ENCODE assay signal across 8 mouse cellular contexts in genomic region chr5:108726557-108727248, GRCm38 (mm10). TPM values are rescaled to one million over a fixed set of nuclear protein-coding genes. Genes with fewer than 3 reads are reported as not detected.
A peak's percentile ranks its signal among the peaks of the same experiment; 100 is the strongest.
DNase-seq lines count a peak whose midpoint lies in the region; ATAC-seq and TF ChIP-seq lines count a peak whose summit lies in the region.

No protein-coding gene starts in this region.

- TF ChIP-seq POLR2A in lung, adult 2 months (IDR thresholded peaks at IDR 0.05; ENCODE audit: borderline replicate concordance, extremely low read depth, low read depth, low read length), result no peak

- H3K27ac ChIP-seq in forebrain, embryonic 15.5 days (replicated peaks), result no peak overlapping the region
- peak overlapping the region; percentile 70 for H3K27ac ChIP-seq in layer of hippocampus, adult 2 months

- DNase-seq in Muller cell, postnatal 12 days (ENCODE audit: inconsistent ontology term), result peak; percentile 84
- DNase-seq in cerebellum, adult 11-12 months, result peak; percentile 37
- peak; percentile 80 for DNase-seq in heart, postnatal 4 days
- peak; percentile 74 to 80 for DNase-seq in layer of hippocampus, adult 2 months (ENCODE audit: low spot score in 2 of 2)
- DNase-seq in lung, adult 2 months, result peak; percentile 66
- peak; percentile 75 for DNase-seq in ovary, postnatal 36 days (ENCODE audit: low spot score)

- no peaks in the 10 kb centered on the region for H3K4me1 ChIP-seq in forebrain, embryonic 15.5 days
- H3K4me1 ChIP-seq in lung, adult 2 months (ENCODE audit: control insufficient read depth, insufficient read depth, low read length), result no peaks in the 10 kb centered on the region

- WGBS in forebrain, embryonic 15.5 days, result 17% methylated on average over 5 of the region's 5 CpGs
- WGBS in lung, adult 2 months, result 22% methylated on average over 5 of the region's 5 CpGs

- no peak overlapping the region for H3K4me2 ChIP-seq in forebrain, embryonic 15.5 days (replicated peaks)

- no peaks in the 10 kb centered on the region for H3K36me3 ChIP-seq in forebrain, embryonic 15.5 days

- peak; percentile 73 for ATAC-seq in forebrain, embryonic 15.5 days (replicated peaks)
- ATAC-seq in monocyte, adult 5-6 weeks (replicated peaks; ENCODE audit: insufficient number of reproducible peaks, low FRiP score, low TSS enrichment, poor library complexity, severe bottlenecking), result no peak; the same call in 1 of the 2 replicates

- no peak overlapping the region for H3K9ac ChIP-seq in forebrain, embryonic 15.5 days (replicated peaks)

- no peaks in the 10 kb centered on the region for H3K9me3 ChIP-seq in forebrain, embryonic 15.5 days

- peak; percentile 93 for TF ChIP-seq CTCF in layer of hippocampus, adult 2 months (conservative IDR thresholded peaks at IDR 0.05)
- peak; percentile 88 for TF ChIP-seq CTCF in lung, adult 2 months (IDR thresholded peaks at IDR 0.05; ENCODE audit: insufficient read depth, low read length)

- H3K27me3 ChIP-seq in forebrain, embryonic 15.5 days, result no peaks in the 10 kb centered on the region

- H3K4me3 ChIP-seq in forebrain, embryonic 15.5 days, result no peak overlapping the region
- no peak overlapping the region for H3K4me3 ChIP-seq in layer of hippocampus, adult 2 months
- H3K4me3 ChIP-seq in lung, adult 2 months (replicated peaks; ENCODE audit: extremely low read depth, low read depth, low read length), result no peak overlapping the region

RNA-seq across cellular contexts. Expression of gene Fgfrl1, which starts 34.5 kb away (rescaled TPM):
- polyA plus RNA-seq in forebrain, embryonic 15.5 days (2015; fragmentation: Nextera tagmentation; extraction: Ambion mirVana), result 9.4 and 10.1 TPM in 2 replicates
- 10 to 100 TPM; 24.7 to 27.0 TPM for total RNA-seq in heart, postnatal 4 days (2021)
- total RNA-seq in layer of hippocampus, adult 2 months (2021), result 10 to 100 TPM; 21.3 to 22.4 TPM
- polyA plus RNA-seq in lung, adult 2 months (2012; rRNA removed), result 48.5 and 48.7 TPM in 2 replicates
- 0.97 to 2.0 TPM (median 1.6 TPM) in 3 replicates for total RNA-seq in monocyte, adult 5-6 weeks (2017)

RNA-seq across cellular contexts. Expression of gene Rnf212, which starts 48.1 kb away (rescaled TPM):
- polyA plus RNA-seq in forebrain, embryonic 15.5 days (2015; fragmentation: Nextera tagmentation; extraction: Ambion mirVana), result not detected in 2 replicates
- not detected for total RNA-seq in heart, postnatal 4 days (2021)
- total RNA-seq in layer of hippocampus, adult 2 months (2021), result not detected
- not detected in 2 replicates for polyA plus RNA-seq in lung, adult 2 months (2012; rRNA removed)
- total RNA-seq in monocyte, adult 5-6 weeks (2017), result not detected in 3 replicates

RNA-seq across cellular contexts. Expression of gene Slc26a1, which starts 51.3 kb away (rescaled TPM):
- 1.8 and 1.9 TPM in 2 replicates for polyA plus RNA-seq in forebrain, embryonic 15.5 days (2015; fragmentation: Nextera tagmentation; extraction: Ambion mirVana)
- total RNA-seq in heart, postnatal 4 days (2021), result under 1 TPM in 1 of 2 experiments, not detected in 1; 0.23 TPM
- 1 to 10 TPM; 1.2 TPM for total RNA-seq in layer of hippocampus, adult 2 months (2021)
- polyA plus RNA-seq in lung, adult 2 months (2012; rRNA removed), result 0.05 and 0.11 TPM in 2 replicates
- not detected in 3 replicates for total RNA-seq in monocyte, adult 5-6 weeks (2017)

RNA-seq across cellular contexts. Expression of gene Dgkq, which starts 57.2 kb away (rescaled TPM):
- 23.6 and 24.4 TPM in 2 replicates for polyA plus RNA-seq in forebrain, embryonic 15.5 days (2015; fragmentation: Nextera tagmentation; extraction: Ambion mirVana)
- 10 to 100 TPM; 11.8 to 16.2 TPM for total RNA-seq in heart, postnatal 4 days (2021)
- 10 to 100 TPM; 50.2 to 51.5 TPM for total RNA-seq in layer of hippocampus, adult 2 months (2021)
- 24.5 and 27.5 TPM in 2 replicates for polyA plus RNA-seq in lung, adult 2 months (2012; rRNA removed)
- 10.8 to 33.6 TPM (median 22.8 TPM) in 3 replicates for total RNA-seq in monocyte, adult 5-6 weeks (2017)
